Mouse (Mus musculus): ENCODE results near the gene Gorasp1. TPM values are rescaled to one million over a fixed set of nuclear protein-coding genes. Genes with fewer than 3 reads are reported as not detected.
A peak's percentile ranks its signal among the peaks of the same experiment; 100 is the strongest.

The Gorasp1 gene
- polyA plus RNA-seq, 1 experiment from 2014 or later: 24.0 TPM

DNA sequence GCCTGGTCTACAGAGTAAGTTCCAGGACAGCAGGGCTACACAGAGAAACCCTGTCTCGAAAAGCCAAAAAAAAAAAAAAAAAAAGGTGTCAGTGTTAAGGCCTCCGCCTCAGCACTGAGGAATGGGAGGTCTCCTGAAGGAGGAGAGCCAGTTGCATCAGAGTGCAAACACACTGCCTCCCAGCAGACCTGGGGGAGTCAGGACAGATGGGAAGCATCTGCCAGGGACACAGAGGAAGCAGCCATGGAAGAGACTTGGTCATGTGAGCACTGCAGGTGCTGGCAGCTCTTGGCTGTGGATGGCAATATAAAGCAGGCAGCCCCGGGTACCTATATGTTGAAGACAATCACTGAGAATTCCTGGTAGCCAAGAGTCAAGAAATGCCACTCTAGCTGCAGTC, 27.4 kb downstream of the Gorasp1 start:
- Histone ChIP-seq H3K36me3 (peaks cover 91% of the 10 kb centered on the region), H3K4me1 (no peaks in the 10 kb centered on the region), H3K9me3 (replicated peaks) (no peaks in the 10 kb centered on the region), H3K4me3 (no peak overlapping the region), H3K27ac (no peak overlapping the region), H3K9ac (no peak overlapping the region), H3K27me3 (no peaks in the 10 kb centered on the region), H3K4me2 (replicated peaks) (no peak overlapping the region)
- WGBS: 94% methylated on average over 3 of the region's 3 CpGs
- no peak for ATAC-seq (ENCODE audit: low FRiP score)

DNA sequence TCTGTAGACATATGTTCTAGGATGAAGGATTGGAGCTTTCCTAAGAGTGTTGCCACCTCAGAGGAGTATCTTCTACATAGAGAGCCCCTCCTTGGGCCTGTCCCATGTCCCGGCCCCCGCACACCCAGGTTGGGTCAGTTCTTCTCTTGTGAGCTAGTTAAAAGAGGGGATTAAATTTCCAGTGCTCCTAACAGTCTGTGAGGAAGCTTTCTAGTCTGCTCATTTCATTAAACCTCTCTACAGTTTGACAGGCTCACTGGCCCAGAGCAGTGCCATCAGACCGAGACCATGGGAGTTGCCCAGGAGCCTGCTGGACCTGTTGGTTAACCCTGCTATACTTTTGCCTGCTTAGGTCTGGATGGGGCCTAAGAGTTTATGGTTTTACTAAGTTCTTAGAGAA, 28.7 kb downstream of the Gorasp1 start:
- no peak overlapping the region for H3K27ac ChIP-seq
- H3K4me3 ChIP-seq: no peak overlapping the region
- H3K4me2 ChIP-seq (replicated peaks): no peak overlapping the region
- H3K9me3 ChIP-seq (replicated peaks): no peaks in the 10 kb centered on the region
- ATAC-seq (ENCODE audit: low FRiP score): no peak
- H3K4me1 ChIP-seq: no peaks in the 10 kb centered on the region
- 97% methylated on average over 3 of the region's 3 CpGs for WGBS
- H3K36me3 ChIP-seq: peaks cover 90% of the 10 kb centered on the region
- no peaks in the 10 kb centered on the region for H3K27me3 ChIP-seq
- no peak overlapping the region for H3K9ac ChIP-seq

DNA sequence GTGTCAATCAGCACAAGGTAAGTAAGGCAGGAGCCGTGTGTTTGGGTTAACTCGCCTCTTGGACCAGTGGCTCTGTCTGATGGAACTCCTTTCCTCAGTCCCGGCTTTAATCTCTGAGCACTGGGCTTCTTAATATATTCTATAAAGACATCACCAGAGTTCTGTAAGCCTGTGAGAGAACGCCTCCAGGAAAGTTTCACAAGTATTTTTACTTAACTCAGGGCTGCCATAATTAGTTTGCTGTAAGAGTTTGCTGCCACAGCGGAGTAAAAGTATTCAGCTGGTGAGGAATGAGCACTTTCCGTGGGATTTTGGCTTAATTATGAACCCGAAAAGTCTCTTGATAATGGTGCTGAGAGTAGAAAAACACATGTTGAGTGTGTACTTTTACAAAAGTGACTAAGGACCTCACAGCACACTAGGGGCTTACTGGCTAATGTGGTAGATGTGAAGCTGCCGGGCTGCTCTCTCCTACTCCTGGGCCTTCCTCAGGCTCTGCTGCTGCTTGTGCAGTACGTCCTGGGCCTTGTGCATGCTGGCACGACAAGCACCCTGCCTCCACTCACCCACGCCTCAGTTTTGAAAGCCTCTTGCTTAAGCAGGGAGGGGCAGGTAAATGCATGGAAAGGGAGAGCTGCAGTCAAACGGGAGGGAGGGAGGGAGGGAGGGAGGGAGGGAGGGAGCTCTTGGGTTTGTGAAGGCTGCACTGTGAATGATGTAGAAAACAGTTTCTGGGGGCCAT, 34.8 kb downstream of the Gorasp1 start:
- no peak overlapping the region for H3K9ac ChIP-seq
- H3K27me3 ChIP-seq: no peaks in the 10 kb centered on the region
- no peak overlapping the region for H3K4me3 ChIP-seq
- H3K4me2 ChIP-seq (replicated peaks): no peak overlapping the region
- H3K4me1 ChIP-seq: no peaks in the 10 kb centered on the region
- peaks cover 47% of the 10 kb centered on the region for H3K36me3 ChIP-seq
- H3K9me3 ChIP-seq (replicated peaks): no peaks in the 10 kb centered on the region
- 95% methylated on average over 11 of the region's 12 CpGs for WGBS
- no peak for ATAC-seq (ENCODE audit: low FRiP score)
- H3K27ac ChIP-seq: no peak overlapping the region

DNA sequence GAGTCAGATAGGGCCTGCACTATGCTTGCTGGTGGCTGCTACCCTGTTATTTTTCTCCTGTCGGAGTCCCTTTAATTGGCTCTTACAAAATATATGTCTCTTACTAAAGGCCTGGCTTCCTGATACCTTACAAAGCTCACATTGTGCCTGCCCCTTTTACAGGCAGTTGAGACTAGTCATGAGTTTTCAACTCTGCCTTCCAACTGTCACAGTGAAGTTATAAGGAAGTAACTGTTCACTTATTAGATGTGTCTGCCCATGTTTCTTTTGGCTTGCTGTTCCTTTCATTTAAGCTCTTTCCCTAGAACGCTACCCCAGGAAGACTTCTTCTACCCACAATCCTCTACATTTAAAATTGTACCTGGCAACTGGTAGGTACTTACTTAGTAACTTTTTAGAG, 37.9 kb downstream of the Gorasp1 start:
- H3K4me3 ChIP-seq: no peak overlapping the region
- H3K4me2 ChIP-seq (replicated peaks): no peak overlapping the region
- WGBS: 100% methylated on average over 2 of the region's 2 CpGs
- H3K27ac ChIP-seq: no peak overlapping the region
- peaks cover 19% of the 10 kb centered on the region for H3K36me3 ChIP-seq
- no peaks in the 10 kb centered on the region for H3K9me3 ChIP-seq (replicated peaks)
- peaks cover 13% of the 10 kb centered on the region for H3K4me1 ChIP-seq
- H3K27me3 ChIP-seq: no peaks in the 10 kb centered on the region
- ATAC-seq (ENCODE audit: low FRiP score): no peak
- H3K9ac ChIP-seq: no peak overlapping the region

DNA sequence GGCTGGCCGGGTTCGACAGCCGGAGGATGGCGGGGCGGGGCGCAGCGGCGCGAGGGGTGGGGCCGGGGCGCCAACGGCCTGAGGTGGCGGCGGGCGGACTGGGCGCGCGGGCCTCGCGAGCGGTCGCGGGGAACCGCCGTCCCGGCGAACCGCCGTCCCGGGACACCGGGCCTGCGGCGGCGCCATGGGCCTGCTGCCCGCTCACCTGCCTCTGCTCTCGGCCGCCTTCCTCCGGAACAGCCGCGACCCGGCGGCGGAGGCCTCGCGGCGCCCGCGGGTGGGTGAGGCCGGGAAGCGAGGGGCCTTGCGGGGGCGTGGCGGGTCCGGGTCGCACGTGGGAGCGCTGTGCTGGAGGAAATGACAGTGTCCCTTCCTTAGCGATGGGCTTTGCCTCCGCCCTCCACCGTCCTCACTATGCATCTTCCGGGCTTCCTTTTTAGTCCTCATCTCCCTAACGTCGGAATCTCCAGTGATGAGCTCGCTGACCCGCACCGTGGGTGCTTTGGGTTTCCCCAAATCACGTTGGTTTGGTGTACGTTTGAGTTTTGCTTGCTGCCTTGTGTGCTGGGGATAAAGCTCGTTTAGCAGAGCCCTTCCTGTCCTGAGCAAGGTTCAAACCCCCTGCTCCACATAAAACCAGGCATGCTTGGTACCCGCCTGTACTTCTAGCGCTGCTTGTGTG, 42.2 kb downstream of the Gorasp1 start:
- Histone ChIP-seq H3K4me1 (peaks cover 13% of the 10 kb centered on the region), H3K27me3 (peaks cover 4% of the 10 kb centered on the region), H3K9ac (peak overlapping the region; percentile 93), H3K4me3 (peak overlapping the region; percentile 100), H3K27ac (peak overlapping the region; percentile 85), H3K9me3 (replicated peaks) (no peaks in the 10 kb centered on the region), H3K36me3 (no peaks in the 10 kb centered on the region), H3K4me2 (replicated peaks) (peak overlapping the region; percentile 87)
- WGBS: 2% methylated on average over 58 of the region's 71 CpGs
- ATAC-seq (ENCODE audit: low FRiP score): peak; percentile 71

DNA sequence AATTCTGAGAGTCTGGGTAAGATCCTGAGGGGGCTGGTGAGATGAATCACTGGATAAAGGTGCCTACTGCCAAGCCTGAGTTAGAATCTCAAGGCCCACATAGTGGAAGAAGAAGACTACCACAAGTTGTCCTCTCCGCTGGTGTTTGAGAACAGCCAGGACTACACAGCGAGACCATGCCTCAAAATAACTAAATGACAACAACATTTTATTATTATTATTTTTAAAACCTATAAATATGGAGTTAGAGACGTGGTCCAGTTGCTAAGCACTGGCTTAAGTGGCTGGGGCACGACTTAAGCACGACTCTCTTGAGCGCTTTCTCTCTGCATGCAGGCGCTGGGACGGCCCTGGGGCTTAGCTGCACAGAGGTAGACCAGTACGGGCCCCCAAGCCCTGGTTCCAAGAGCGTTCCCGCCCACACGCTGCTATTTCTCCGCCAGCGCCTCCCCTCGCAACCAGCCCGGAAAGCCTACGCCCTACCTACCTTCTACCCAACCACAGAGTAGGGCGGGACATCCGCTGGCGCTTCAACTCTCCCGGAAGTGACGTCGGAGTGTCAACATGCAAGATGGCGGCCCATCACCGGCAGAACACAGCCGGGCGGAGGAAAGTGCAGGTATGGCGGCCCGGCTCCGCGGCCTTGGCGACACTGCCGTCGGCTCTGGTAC, 42.9 kb downstream of the Gorasp1 start, which contains the start of gene Wdr48:
Gene Wdr48 (plus strand): TSS at position 540 of the 671 bp plus-strand sequence.
- peaks cover 13% of the 10 kb centered on the region for H3K4me1 ChIP-seq
- H3K27me3 ChIP-seq: peaks cover 4% of the 10 kb centered on the region
- 4% methylated on average over 34 of the region's 34 CpGs for WGBS
- no peaks in the 10 kb centered on the region for H3K9me3 ChIP-seq (replicated peaks)
- H3K36me3 ChIP-seq: no peaks in the 10 kb centered on the region
- peak within 1 kb of the TSS; percentile 93 for H3K9ac ChIP-seq
- ATAC-seq (ENCODE audit: low FRiP score): peak; percentile 97
- peak within 1 kb of the TSS; percentile 87 for H3K4me2 ChIP-seq (replicated peaks)
- peak within 1 kb of the TSS; percentile 85 for H3K27ac ChIP-seq
- peak within 1 kb of the TSS; percentile 100 for H3K4me3 ChIP-seq

DNA sequence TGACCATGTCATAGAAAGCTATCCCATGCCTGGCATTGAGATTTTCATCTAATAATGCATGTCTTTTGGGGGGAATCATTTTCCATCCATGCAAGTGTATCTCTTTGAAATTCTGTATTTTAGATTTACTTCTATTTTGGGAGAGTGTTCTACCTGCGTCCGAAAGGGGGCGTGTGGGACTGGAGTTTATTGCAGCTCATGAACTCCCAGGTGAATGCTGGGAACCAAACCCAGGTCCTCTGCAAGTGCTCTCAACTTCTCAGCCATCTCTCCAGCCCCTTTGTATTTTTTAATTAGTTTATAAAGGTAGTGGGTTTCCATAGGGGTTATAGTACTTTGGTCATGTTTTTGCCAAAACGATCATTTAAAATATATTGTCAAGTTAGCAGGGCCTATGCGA, 43.5 kb downstream of the Gorasp1 start:
- WGBS: 90% methylated on average over 5 of the region's 5 CpGs
- H3K9me3 ChIP-seq (replicated peaks): no peaks in the 10 kb centered on the region
- ATAC-seq (ENCODE audit: low FRiP score): no peak
- H3K9ac ChIP-seq: no peak overlapping the region
- H3K4me3 ChIP-seq: no peak overlapping the region
- H3K4me2 ChIP-seq (replicated peaks): peak overlapping the region; percentile 87; the same call in 1 of the 2 replicates
- peaks cover 4% of the 10 kb centered on the region for H3K27me3 ChIP-seq
- peaks cover 19% of the 10 kb centered on the region for H3K4me1 ChIP-seq
- no peaks in the 10 kb centered on the region for H3K36me3 ChIP-seq
- H3K27ac ChIP-seq: peak overlapping the region; percentile 85; the same call in 1 of the 2 replicates

DNA sequence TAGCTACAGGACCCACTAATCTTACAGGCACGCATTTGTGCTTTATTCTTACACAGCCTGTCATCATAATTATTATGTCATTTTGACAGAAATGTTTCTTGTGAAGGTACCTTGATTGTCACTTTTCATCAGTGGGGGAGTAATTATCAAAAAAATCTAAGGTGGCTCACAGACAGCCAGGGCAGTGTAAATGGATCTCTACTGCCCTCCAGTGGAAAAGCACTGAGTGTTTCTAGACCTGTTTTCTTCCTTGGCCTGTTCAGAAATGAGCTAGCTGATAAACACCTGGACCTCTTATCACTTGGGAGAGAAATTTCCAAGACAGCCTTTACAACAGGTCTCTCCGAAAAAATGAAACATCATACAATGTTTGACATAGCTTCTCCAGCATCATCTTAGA, 46.7 kb downstream of the Gorasp1 start:
- H3K27ac ChIP-seq: no peak overlapping the region
- H3K4me2 ChIP-seq (replicated peaks): no peak overlapping the region
- 48% methylated on average over 2 of the region's 2 CpGs for WGBS
- no peak overlapping the region for H3K9ac ChIP-seq
- peaks cover 17% of the 10 kb centered on the region for H3K4me1 ChIP-seq
- H3K27me3 ChIP-seq: peaks cover 16% of the 10 kb centered on the region
- no peaks in the 10 kb centered on the region for H3K36me3 ChIP-seq
- ATAC-seq (ENCODE audit: low FRiP score): no peak
- no peaks in the 10 kb centered on the region for H3K9me3 ChIP-seq (replicated peaks)
- H3K4me3 ChIP-seq: no peak overlapping the region

DNA sequence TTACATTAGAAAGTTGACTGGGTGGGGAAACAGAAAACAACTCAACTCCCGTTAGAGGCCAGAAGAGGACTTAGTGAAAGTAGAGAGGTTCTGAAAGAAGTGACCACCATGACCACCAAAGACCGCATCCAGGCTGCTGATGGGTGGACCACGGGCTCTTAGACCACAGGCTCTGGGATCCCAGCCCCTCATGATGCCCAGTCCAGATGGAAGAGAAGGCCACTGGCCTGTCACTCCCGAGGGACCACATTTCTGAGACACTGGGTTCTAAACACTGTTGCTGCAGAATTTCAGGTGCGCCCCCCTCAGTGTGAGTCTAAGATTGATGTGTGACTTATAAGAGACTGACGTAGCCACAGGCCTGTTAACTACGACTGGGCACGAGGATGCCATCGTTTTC, 47.9 kb downstream of the Gorasp1 start:
- Histone ChIP-seq H3K36me3 (no peaks in the 10 kb centered on the region), H3K4me2 (replicated peaks) (no peak overlapping the region), H3K9me3 (replicated peaks) (no peaks in the 10 kb centered on the region), H3K27me3 (peaks cover 20% of the 10 kb centered on the region), H3K4me1 (peaks cover 12% of the 10 kb centered on the region), H3K9ac (no peak overlapping the region), H3K27ac (no peak overlapping the region), H3K4me3 (no peak overlapping the region)
- WGBS: 79% methylated on average over 9 of the region's 9 CpGs
- no peak for ATAC-seq (ENCODE audit: low FRiP score)

DNA sequence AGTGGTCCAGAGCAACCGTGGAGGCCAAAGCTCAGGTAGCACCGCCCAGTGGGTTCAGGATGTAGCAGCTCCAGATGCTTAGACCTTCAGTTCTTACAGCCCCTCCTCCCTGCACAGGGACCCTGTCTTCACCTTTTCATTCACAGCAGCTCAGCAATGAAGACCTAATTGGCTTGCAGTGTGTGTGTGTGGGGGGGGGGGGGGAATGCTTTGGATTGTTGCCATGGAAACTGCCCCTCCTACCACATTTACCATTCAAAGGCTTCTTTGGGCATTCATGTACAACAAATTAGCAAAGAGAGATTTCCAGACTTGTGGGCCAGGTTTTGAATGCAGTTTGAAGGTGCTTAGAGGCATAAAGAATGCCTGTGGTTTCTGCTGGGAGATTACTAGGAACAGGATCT, 48.5 kb downstream of the Gorasp1 start:
- H3K9ac ChIP-seq: no peak overlapping the region
- no peak overlapping the region for H3K4me3 ChIP-seq
- H3K4me1 ChIP-seq: peaks cover 12% of the 10 kb centered on the region
- ATAC-seq (ENCODE audit: low FRiP score): peak; percentile 67
- no peaks in the 10 kb centered on the region for H3K36me3 ChIP-seq
- H3K9me3 ChIP-seq (replicated peaks): no peaks in the 10 kb centered on the region
- 20% methylated on average over 2 of the region's 2 CpGs for WGBS
- H3K27me3 ChIP-seq: peaks cover 20% of the 10 kb centered on the region
- H3K27ac ChIP-seq: no peak overlapping the region
- no peak overlapping the region for H3K4me2 ChIP-seq (replicated peaks)

DNA sequence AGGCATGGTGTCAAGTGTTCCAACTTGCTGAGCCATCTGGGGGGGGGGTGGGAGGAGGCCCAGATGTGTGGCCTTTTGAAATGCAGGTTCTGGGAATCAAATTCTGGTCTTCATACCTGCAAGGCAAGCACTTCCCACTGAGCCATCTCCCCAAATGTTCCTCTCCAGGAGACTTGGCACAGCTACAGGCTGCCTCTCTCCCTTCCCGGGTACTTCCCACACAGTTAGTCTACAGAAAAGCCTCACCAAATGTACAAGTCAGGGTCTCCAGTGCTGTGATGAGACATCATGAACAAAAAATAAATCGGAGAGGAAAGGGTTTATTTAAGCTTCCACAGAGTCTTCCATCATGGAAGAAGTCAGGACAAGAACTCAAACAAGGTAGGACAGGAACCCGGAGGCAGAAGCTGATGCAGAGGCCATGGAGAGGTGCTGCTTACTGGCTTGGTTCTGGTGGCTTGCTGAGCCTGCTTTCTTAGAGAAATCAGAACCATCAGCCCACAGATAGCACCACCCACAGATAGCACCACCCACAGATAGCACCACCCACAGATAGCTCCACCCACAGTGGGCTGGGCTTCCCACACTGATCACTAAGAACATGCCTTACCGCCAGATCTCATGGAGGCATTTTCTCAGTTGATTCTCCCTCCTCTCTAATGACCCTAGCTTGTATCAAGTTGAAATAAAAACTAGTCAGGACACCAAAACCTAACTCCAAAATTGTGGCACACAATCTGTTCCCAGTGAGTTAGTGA, 50.0 kb downstream of the Gorasp1 start:
- Histone ChIP-seq H3K9me3 (replicated peaks) (no peaks in the 10 kb centered on the region), H3K4me1 (peaks cover 12% of the 10 kb centered on the region), H3K36me3 (no peaks in the 10 kb centered on the region), H3K27ac (no peak overlapping the region), H3K4me3 (no peak overlapping the region), H3K9ac (no peak overlapping the region), H3K4me2 (replicated peaks) (no peak overlapping the region), H3K27me3 (peaks cover 19% of the 10 kb centered on the region)
- no peak for ATAC-seq (ENCODE audit: low FRiP score)
- 70% methylated on average over 4 of the region's 4 CpGs for WGBS
